Mouse (Mus musculus): ENCODE results near the gene Gpr35. TPM values are rescaled to one million over a fixed set of nuclear protein-coding genes. Genes with fewer than 3 reads are reported as not detected.
"Not testable (repeated sequence)": the region's sequence is repeated elsewhere in the genome, so short reads cannot be mapped to it uniquely, and the experiment has no call there.

The Gpr35 gene
- polyA plus RNA-seq, 1 experiment from 2014 or later: 0.55 TPM

- Histone ChIP-seq H3K4me3 (ENCODE audit: low read length) (no peak overlapping the region), H3K4me1 (ENCODE audit: control insufficient read depth, insufficient read depth, low read depth, low read length) (peaks cover 23% of the 10 kb centered on the region)
Measured at GRCm38 (mm10) chr1:92937797-92938196, 12.9 kb upstream of the Gpr35 start.

GRCm38 (mm10) chr1:92939746-92940145, 10.9 kb upstream of the Gpr35 start:
- H3K9me3 ChIP-seq (ENCODE audit: control insufficient read depth, low read length): no peaks in the 10 kb centered on the region
- no peak overlapping the region for H3K4me3 ChIP-seq (ENCODE audit: low read length)
- peaks cover 43% of the 10 kb centered on the region for H3K36me3 ChIP-seq (ENCODE audit: control insufficient read depth, insufficient read depth, low read length)
- 88% methylated on average over 4 of the region's 4 CpGs for WGBS
- H3K27ac ChIP-seq (ENCODE audit: low read depth, low read length): no peak overlapping the region
- peaks cover 19% of the 10 kb centered on the region for H3K4me1 ChIP-seq (ENCODE audit: control insufficient read depth, insufficient read depth, low read depth, low read length)
- no peak for ATAC-seq
- no peaks in the 10 kb centered on the region for H3K27me3 ChIP-seq (replicated peaks; ENCODE audit: control insufficient read depth, insufficient read depth, low read length)
- no peak overlapping the region for H3K4me2 ChIP-seq (ENCODE audit: low read length)
- no peak overlapping the region for H3K9ac ChIP-seq (ENCODE audit: low read depth, low read length)

More at GRCm38 (mm10) chr1:92937797-92938196, 12.9 kb upstream of the Gpr35 start:
- no peaks in the 10 kb centered on the region for H3K9me3 ChIP-seq (ENCODE audit: control insufficient read depth, low read length)
- no peak overlapping the region for H3K4me2 ChIP-seq (ENCODE audit: low read length)
- no peaks in the 10 kb centered on the region for H3K27me3 ChIP-seq (replicated peaks; ENCODE audit: control insufficient read depth, insufficient read depth, low read length)
- 92% methylated on average over 3 of the region's 3 CpGs for WGBS
- no peak for ATAC-seq
- no peak overlapping the region for H3K9ac ChIP-seq (ENCODE audit: low read depth, low read length)
- peaks cover 31% of the 10 kb centered on the region for H3K36me3 ChIP-seq (ENCODE audit: control insufficient read depth, insufficient read depth, low read length)
- no peak overlapping the region for H3K27ac ChIP-seq (ENCODE audit: low read depth, low read length)

GRCm38 (mm10) chr1:92943219-92943989, 7.3 kb upstream of the Gpr35 start:
- ATAC-seq: no peak
- Histone ChIP-seq H3K4me1 (ENCODE audit: control insufficient read depth, insufficient read depth, low read depth, low read length) (no peaks in the 10 kb centered on the region), H3K36me3 (ENCODE audit: control insufficient read depth, insufficient read depth, low read length) (peaks cover 69% of the 10 kb centered on the region), H3K9ac (ENCODE audit: low read depth, low read length) (no peak overlapping the region), H3K27ac (ENCODE audit: low read depth, low read length) (no peak overlapping the region), H3K4me3 (ENCODE audit: low read length) (no peak overlapping the region), H3K27me3 (replicated peaks; ENCODE audit: control insufficient read depth, insufficient read depth, low read length) (no peaks in the 10 kb centered on the region), H3K4me2 (ENCODE audit: low read length) (no peak overlapping the region), H3K9me3 (ENCODE audit: control insufficient read depth, low read length) (no peaks in the 10 kb centered on the region)
- WGBS: 95% methylated on average over 19 of the region's 19 CpGs

DNA sequence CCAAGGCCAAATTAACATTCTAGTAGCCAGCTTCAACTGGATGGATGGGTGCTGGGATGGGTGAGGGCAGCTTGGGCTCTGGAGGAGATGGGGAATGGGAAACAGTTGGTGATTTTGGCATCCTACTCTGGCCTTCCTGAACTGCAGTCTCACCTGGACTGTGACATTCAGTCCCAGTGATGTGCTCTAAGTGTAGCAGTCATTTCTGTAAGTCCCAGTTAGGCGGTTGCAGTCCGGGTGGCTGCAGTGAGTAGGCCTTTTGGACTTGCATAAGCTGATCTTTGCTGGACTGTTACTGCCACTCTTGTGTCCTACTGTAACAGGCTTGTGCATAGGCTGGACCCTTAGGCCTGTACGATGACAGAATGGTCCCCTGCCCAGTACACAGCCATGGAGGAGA, 2.7 kb upstream of the Gpr35 start:
- no peak overlapping the region for H3K4me2 ChIP-seq (ENCODE audit: low read length)
- no peaks in the 10 kb centered on the region for H3K27me3 ChIP-seq (replicated peaks; ENCODE audit: control insufficient read depth, insufficient read depth, low read length)
- no peak overlapping the region for H3K27ac ChIP-seq (ENCODE audit: low read depth, low read length)
- H3K4me1 ChIP-seq (ENCODE audit: control insufficient read depth, insufficient read depth, low read depth, low read length): no peaks in the 10 kb centered on the region
- H3K36me3 ChIP-seq (ENCODE audit: control insufficient read depth, insufficient read depth, low read length): peaks cover 46% of the 10 kb centered on the region
- WGBS: 96% methylated on average over 3 of the region's 3 CpGs
- no peak overlapping the region for H3K4me3 ChIP-seq (ENCODE audit: low read length)
- ATAC-seq: no peak
- H3K9me3 ChIP-seq (ENCODE audit: control insufficient read depth, low read length): no peaks in the 10 kb centered on the region
- no peak overlapping the region for H3K9ac ChIP-seq (ENCODE audit: low read depth, low read length)

DNA sequence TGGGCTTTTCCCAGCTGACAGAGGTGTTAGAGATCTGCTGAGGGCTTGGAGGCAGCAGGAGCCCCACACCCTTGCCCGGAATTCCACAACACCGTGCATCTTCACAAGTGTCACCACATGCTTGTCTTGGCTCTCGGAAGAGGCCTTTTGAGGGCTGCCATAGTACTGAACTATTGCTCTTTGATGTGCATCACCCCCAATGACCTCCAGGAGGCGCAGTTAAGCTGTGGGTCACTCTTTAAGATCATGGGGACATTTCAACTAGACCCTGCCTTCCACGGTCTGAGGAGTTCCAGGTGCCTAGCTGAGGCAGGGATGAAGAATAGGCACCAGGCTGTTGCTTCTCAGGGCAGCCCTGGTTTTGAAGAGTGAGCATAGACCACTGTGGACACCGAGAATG, 1.2 kb upstream of the Gpr35 start:
- Histone ChIP-seq H3K4me3 (ENCODE audit: low read length) (no peak overlapping the region), H3K4me1 (ENCODE audit: control insufficient read depth, insufficient read depth, low read depth, low read length) (no peaks in the 10 kb centered on the region), H3K36me3 (ENCODE audit: control insufficient read depth, insufficient read depth, low read length) (peaks cover 36% of the 10 kb centered on the region), H3K9me3 (ENCODE audit: control insufficient read depth, low read length) (no peaks in the 10 kb centered on the region), H3K9ac (ENCODE audit: low read depth, low read length) (no peak overlapping the region), H3K4me2 (ENCODE audit: low read length) (no peak overlapping the region), H3K27ac (ENCODE audit: low read depth, low read length) (no peak overlapping the region), H3K27me3 (replicated peaks; ENCODE audit: control insufficient read depth, insufficient read depth, low read length) (no peaks in the 10 kb centered on the region)
- WGBS: 59% methylated on average over 6 of the region's 6 CpGs
- no peak for ATAC-seq

DNA sequence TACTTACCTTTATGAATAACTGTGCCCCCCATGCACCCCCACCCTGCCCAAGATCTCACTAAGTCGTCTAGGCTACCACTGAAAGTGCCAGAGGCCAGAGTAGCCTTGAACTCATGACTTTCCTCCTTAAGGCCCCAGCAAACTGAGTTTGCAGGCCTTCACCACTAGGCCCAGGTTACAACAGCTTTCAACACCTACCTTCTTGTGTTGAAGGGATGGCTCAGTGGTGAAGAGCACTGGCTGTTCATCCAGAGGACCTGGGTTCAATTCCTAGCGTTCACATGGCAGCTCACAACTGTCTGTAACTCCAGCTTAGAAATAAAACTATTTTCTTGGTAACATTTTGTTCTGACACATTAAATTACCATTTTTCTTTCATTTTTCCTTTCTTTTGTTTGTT, 3.0 kb downstream of the Gpr35 start:
- no peak for ATAC-seq
- peaks cover 4% of the 10 kb centered on the region; the same call in 1 of the 2 replicates for H3K36me3 ChIP-seq (ENCODE audit: control insufficient read depth, insufficient read depth, low read length)
- WGBS: 76% methylated on average over 2 of the region's 2 CpGs

DNA sequence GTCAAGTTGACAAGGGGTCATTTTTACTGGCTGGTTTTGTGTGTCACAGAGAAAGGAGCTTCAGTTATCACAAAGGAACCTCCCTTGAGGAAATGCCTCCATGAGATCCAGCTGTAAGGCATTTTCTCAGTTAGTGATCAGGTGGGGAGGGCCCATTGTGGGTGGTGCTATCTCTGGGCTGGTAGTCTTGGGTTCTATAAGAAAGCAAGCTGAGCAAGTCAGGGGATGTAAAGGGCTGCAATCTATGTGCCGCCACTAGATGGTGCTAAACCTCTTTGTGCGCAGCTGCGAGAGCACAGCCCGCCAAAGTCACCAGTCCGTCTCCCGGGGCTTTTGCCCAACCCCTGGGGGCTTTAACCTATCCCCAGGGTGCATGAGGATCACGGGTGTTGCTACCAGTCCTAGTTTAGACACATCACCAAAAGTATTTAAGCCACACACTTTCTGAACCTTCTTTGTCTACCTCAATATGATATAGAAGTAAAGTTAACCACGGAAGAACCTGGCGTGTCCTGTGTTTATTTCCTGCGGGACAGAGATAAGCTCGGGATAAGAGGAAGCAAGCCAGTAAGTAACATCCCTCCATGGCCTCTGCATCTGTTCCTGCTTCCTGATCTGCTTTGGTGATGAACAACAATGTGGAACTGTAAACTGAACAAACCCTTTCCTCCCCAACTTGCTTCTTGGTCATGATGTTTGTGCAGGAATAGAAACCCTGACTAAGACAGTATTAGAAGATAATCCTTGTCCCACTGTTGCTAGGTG, 6.1 kb downstream of the Gpr35 start:
- H3K9ac ChIP-seq (ENCODE audit: low read depth, low read length); H3K4me1 ChIP-seq (ENCODE audit: control insufficient read depth, insufficient read depth, low read depth, low read length); H3K4me3 ChIP-seq (ENCODE audit: low read length); H3K36me3 ChIP-seq (ENCODE audit: control insufficient read depth, insufficient read depth, low read length); H3K27ac ChIP-seq (ENCODE audit: low read depth, low read length); H3K9me3 ChIP-seq (ENCODE audit: control insufficient read depth, low read length); H3K27me3 ChIP-seq (replicated peaks; ENCODE audit: control insufficient read depth, insufficient read depth, low read length): not testable (repeated sequence)
- peak; percentile 40; the same call in 1 of the 2 replicates for ATAC-seq
- H3K4me2 ChIP-seq (ENCODE audit: low read length): peak overlapping the region; percentile 39
- 10% methylated on average over 11 of the region's 11 CpGs for WGBS

More for the DNA sequence above, 3.0 kb downstream of the Gpr35 start:
- no peaks in the 10 kb centered on the region for H3K27me3 ChIP-seq (replicated peaks; ENCODE audit: control insufficient read depth, insufficient read depth, low read length)
- H3K4me3 ChIP-seq (ENCODE audit: low read length): no peak overlapping the region
- no peak overlapping the region for H3K27ac ChIP-seq (ENCODE audit: low read depth, low read length)
- H3K4me2 ChIP-seq (ENCODE audit: low read length): no peak overlapping the region
- H3K9me3 ChIP-seq (ENCODE audit: control insufficient read depth, low read length): no peaks in the 10 kb centered on the region
- H3K4me1 ChIP-seq (ENCODE audit: control insufficient read depth, insufficient read depth, low read depth, low read length): no peaks in the 10 kb centered on the region
- no peak overlapping the region for H3K9ac ChIP-seq (ENCODE audit: low read depth, low read length)

- no peak overlapping the region for H3K9ac ChIP-seq (ENCODE audit: low read depth, low read length)
- ATAC-seq: no peak
- H3K4me1 ChIP-seq (ENCODE audit: control insufficient read depth, insufficient read depth, low read depth, low read length): no peaks in the 10 kb centered on the region
- H3K4me2 ChIP-seq (ENCODE audit: low read length): no peak overlapping the region
- H3K36me3 ChIP-seq (ENCODE audit: control insufficient read depth, insufficient read depth, low read length): no peaks in the 10 kb centered on the region
- no peaks in the 10 kb centered on the region for H3K9me3 ChIP-seq (ENCODE audit: control insufficient read depth, low read length)
- no peaks in the 10 kb centered on the region for H3K27me3 ChIP-seq (replicated peaks; ENCODE audit: control insufficient read depth, insufficient read depth, low read length)
- 100% methylated on average over 1 of the region's 1 CpGs for WGBS
- H3K27ac ChIP-seq (ENCODE audit: low read depth, low read length): no peak overlapping the region
- no peak overlapping the region for H3K4me3 ChIP-seq (ENCODE audit: low read length)
Measured at GRCm38 (mm10) chr1:92958999-92959398, 8.3 kb downstream of the Gpr35 start.

DNA sequence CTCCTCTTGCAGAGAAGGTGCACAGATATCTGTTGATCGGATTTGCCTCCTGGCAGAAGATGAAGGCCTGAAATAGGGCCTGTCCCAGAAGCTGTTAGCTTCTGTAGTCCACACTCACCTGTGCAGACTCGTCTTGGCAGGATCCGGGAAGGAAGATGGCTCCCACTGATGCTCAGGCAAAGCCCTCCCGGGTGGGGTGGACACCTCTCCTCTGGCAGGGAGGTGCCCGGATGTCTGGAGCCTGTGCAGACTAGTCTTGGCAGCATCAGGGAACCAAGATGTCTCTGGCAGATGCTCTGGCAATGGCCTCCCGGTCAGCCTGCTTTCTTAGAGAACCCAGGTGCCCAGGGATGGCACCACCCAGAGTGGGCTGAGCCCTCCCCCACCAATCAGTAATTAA, 20.1 kb downstream of the Gpr35 start:
- not testable (repeated sequence) for H3K36me3 ChIP-seq (ENCODE audit: control insufficient read depth, insufficient read depth, low read length); H3K4me3 ChIP-seq (ENCODE audit: low read length); H3K9me3 ChIP-seq (ENCODE audit: control insufficient read depth, low read length); H3K9ac ChIP-seq (ENCODE audit: low read depth, low read length); H3K27ac ChIP-seq (ENCODE audit: low read depth, low read length); H3K4me2 ChIP-seq (ENCODE audit: low read length); H3K4me1 ChIP-seq (ENCODE audit: control insufficient read depth, insufficient read depth, low read depth, low read length); ATAC-seq; H3K27me3 ChIP-seq (replicated peaks; ENCODE audit: control insufficient read depth, insufficient read depth, low read length)
- 91% methylated on average over 6 of the region's 6 CpGs for WGBS
